Mouse (Mus musculus) CH12F3 (cell line): ENCODE measurements around the gene Atp6v1e2.

Source experiments
- in situ Hi-C: fragments of 300-500 bp; cut with MboI; formaldehyde crosslinking; loops from 2 replicates; pipeline ENCODE4 v1.14.3; 2020; ENCODE audit warnings: low sequenced_read_pairs

Atp6v1e2 gene

DNA sequence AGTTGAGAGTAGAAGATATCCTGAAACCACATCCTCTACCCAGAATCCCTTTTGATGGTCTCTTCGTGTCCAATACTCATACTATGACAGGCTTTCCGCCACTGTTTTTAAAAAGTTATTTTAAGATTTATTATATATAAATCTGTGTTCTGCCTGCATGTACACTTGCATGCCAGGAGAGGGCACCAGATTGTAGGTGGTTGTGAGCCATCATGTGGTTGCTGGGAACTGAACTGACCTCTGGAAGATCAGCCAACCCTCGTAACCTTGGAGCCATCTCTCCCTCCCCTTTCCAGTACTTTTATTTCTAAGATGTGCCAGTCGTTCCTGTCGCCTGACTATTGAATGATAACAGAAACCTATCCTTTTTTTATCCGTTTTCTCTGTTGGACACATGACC lies 28.9 kb downstream of the Atp6v1e2 start:
- in situ Hi-C loops = loop anchor here (10.0 kb wide), 1 partner anchor 126 kb away; no protein-coding TSS in a partner anchor

DNA sequence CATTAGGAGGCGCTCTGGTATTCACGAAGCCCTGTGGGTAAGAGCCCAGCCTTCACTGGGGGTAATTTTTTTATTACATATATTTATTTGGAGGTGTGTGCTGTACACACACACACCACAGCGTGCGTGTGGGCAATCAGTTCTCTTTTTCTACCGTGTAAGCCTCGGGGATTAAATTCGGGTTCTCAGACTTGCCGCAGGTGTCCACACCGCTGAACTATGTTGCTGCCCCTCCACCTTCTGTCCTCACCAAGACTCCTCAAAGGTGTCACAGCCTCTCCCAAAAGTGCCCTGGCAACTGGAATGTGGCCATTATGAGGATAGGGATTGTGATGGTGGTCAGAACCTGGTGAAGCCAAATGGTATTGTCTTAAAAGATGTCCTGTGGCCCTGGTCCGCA lies 30.6 kb downstream of the Atp6v1e2 start, which contains the start of gene Tmem247:
Gene Tmem247, plus strand, starts transcription at position 301 of the 400 bp plus-strand sequence.
- in situ Hi-C loops = loop anchor here (10.0 kb wide), 1 partner anchor 128 kb away; no protein-coding TSS in a partner anchor

DNA sequence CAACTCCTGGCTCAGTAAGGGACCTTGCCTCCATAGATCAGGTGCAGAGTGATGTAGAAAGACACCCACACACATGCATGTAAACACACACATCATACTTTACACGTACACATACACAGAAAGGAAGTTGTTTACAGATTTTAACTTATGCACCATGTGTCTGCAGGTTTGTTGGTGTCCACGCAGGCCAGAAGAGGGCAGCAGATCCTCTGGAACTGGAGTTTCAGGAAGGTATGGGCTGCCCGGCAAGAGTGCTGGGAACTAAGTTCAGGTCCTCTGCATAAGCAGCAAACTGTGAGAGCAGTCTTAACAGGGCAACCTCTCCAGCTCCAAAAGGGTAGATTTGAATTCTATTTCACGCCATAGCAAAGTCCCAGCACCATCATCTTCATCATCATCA lies 32.2 kb downstream of the Atp6v1e2 start:
- in situ Hi-C loops = loop anchor here (10.0 kb wide), 1 partner anchor 129 kb away; no protein-coding TSS in a partner anchor

DNA sequence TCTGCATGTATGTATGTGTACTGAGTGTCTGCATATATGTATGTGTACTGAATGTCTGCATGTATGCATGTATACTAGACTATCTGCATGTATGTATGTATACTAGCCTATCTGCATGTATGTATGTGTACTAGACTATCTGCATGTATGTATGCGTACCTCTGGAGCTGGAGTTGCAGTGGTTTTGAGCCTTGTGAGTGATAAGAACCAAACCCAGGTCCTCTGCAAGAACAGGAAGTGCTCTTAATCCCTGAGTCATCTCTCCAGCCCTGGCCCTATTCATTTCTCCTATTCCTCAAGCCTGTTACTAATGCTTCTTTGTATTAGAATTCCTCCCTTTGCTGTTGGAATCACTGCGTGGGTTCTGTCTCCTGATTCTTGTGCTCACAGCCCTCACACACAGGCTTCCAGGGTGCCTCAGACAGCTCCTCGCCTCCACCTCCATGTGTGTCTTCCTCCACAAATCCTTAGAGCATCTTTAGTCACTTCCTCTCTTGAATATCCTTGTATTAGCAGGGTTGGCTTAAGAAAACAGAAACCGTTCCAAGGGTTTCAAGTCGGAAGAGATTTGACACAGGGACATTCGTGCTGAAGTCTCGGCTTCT lies 34.6 kb downstream of the Atp6v1e2 start:
- in situ Hi-C loops = loop anchor here (10.0 kb wide), 1 partner anchor 132 kb away; no protein-coding TSS in a partner anchor

DNA sequence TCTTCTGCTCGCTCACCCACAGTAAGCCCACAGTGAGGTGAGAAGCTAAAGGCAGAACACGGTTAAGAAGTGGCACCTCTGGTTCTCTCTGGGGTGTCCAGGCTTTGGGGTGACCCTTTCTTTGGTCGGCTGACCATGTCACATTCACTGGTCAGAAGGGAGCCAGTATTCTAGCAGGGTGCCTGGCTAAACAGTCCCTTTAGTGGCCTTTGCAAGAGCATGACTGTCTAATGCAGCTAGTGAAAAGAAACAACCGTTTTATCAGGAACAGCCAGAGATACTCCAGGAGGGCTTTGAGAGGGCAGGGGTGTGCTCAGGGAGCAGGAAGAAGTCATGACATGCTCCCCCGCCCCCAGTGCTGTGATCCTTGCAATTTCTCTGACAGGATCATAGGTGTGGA lies 36.4 kb downstream of the Atp6v1e2 start:
- in situ Hi-C loops = loop anchor here (10.0 kb wide), 1 partner anchor 134 kb away; no protein-coding TSS in a partner anchor

DNA sequence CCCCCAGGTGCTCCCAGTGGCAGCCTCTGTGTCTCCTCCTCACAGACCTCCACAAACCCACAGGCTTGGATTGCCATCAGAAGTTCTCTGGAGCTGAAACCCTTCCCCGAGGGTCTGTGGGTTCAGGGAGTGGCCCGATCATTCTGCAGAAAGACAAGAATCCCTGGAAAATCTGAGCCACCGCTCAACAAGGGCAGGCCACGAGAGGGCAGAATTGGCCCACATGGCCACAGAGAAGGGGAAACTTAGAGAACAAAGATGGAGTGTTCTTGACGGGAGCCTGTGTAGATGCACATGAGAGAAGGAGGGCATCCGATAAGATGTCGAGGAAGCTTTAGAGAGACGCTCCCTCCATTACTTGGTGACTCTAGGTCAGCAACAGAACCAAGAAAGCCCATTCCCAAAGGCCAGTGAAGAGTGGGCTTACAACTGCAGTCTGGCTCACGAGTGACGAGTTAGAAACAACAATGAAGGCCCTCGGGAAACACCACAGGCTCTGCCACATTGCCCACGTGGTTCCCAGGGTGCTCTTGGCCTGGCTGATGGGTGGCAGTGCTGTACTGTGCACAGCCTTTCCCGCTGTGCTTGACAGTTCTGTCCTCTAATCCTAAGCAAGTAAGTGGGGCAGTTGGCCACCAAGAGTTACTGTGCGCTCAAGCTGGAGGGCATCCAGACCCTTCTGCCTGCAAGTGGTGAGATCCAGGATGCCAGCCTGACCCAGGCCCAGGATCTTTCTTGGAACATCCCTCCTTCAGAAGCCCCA lies 37.8 kb downstream of the Atp6v1e2 start:
- in situ Hi-C loops = loop anchor here (5.0 to 10.0 kb wide), 3 partner anchors 135 to 415 kb away; no protein-coding TSS in a partner anchor

DNA sequence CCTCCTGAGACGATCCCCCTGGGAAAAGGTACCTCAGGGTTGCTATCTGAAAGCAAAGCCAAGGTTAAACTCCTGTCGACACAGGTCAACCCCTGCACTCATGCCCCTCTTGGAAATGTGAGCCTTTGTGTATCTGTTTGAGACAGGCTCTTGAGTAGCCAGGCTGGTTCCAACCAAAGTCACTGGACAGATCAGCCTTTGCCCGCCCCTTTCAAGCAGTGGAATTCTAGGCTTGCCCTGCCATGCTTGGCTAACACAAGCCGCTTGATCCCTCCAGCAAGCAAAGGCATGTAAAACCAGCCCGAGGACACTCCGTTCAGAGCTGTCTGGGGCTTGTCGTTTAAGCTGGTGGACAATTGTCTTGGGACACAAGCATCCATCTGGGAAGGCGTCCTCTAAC lies 39.4 kb downstream of the Atp6v1e2 start:
- in situ Hi-C loops = loop anchor here (5.0 to 10.0 kb wide), 2 partner anchors 344 to 414 kb away; no protein-coding TSS in a partner anchor

DNA sequence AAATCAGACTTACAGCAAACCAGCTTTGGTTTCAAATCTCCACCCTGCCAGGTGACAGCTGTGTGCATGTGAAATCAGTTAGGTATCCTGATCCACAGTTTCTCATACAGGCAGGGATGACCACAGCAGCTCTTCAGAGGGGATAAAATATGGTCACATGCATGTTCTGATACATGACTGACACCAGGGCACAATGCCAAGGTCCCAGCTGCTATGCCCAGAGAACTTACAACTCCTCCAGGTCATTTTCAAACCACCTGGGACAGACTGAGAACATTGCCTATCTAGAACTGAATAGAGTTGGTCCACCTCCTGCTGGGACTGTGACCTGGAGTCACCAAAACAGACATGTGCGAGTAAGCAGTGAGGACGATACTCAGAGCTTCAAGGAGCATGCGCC lies 40.6 kb downstream of the Atp6v1e2 start:
- in situ Hi-C loops = loop anchor here (5.0 to 10.0 kb wide), 2 partner anchors 345 to 412 kb away; no protein-coding TSS in a partner anchor

DNA sequence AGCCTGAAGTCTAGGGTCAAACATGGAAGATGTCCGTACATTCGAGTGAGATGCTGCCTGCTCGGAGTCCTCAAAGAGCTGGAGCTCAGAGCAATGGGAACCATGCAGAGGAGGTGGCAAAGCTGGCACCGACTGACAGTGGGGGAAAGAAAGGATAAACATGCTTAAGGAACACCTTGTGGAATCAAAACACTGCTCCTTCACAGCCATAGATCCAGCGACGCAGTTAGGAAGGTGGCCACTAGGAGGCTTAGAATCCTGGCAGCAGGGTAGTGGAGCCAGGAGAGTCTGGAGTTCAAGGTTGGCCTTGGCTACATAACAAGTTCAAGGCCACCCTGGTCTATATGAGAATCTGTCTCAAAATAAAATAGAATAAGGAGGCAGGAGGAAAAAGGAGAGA lies 41.1 kb downstream of the Atp6v1e2 start:
- in situ Hi-C loops = loop anchor here (5.0 to 10.0 kb wide), 2 partner anchors 346 to 412 kb away; no protein-coding TSS in a partner anchor

DNA sequence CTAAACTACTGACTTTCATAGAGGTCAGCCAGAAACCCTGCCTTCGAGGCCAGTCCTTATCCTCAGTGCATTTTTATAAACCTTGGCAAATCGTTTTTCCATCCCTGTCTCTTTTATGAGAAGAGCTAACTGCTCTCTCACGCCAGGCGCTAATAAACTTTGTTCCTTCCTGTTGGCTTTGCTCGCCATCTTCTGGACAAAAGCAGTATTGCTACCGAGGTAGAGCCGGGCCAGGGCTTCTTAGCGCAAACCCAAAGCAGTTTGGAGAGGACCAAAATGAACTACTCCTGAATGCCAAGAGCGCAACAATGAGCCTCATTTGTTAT lies 41.6 kb downstream of the Atp6v1e2 start:
- in situ Hi-C loops = loop anchor here (5.0 to 10.0 kb wide), 2 partner anchors 346 to 411 kb away; no protein-coding TSS in a partner anchor

DNA sequence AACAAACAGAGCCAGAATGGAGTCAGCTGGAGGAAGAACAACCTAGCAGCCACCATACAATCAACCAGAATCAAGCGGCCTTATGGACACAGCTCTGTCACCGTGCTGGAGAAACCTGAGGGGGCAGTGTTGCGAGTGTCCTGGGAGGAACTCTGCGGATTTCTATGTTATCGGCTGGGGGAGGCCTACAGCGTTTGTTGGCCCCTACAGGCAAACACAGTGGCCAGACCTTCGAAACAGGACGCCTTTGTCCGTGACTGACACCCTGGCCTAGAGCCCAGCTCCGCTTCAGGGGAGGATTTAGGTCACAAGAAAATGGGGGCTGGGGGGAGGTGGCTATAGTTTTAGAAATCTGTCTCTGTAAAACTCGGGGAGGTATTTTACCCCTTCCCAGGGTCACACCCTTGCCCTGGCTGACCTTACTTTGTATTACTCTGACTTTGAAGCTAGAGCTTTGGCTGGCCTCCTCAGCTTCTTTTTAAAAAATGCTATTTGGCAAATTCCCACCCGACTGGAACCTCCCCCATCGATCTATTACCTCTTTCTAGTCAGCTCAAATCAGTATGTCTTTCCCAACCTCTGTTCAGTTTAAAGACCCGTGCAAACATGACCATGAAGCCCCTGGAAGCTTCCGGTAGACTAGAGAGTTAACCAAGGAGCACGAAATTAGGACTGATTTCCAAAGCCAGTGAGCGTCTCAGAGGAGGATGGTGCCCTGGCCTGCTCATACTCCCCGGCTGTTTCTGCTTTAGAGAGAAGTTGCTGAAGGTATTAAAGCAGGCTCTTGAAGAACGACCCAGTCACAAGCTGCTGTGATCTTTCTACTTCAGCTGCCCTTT lies 42.2 kb downstream of the Atp6v1e2 start:
- in situ Hi-C loops = loop anchor here (5.0 to 10.0 kb wide), 2 partner anchors 347 to 411 kb away; no protein-coding TSS in a partner anchor

DNA sequence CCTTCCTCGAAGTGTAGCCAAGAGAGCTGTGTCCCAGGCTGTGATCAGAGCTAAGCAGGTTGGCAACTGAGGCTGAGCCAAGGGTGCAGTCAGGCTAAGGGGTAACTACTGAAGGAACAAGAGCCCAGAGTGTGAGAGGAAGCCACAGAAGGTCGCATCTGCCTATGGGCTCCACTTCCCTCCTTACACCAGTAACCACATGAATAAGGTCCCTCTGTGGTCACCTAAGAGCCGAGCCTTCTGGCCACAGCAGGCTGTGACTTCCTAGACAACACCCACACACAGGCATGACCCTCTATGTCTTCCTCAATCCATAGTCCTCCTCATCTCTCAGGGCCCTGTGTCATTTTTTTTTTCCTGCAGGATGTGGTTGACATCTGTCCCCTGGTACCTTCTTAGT lies 43.5 kb downstream of the Atp6v1e2 start:
- in situ Hi-C loops = loop anchor here (10.0 kb wide), 1 partner anchor 409 kb away; no protein-coding TSS in a partner anchor

DNA sequence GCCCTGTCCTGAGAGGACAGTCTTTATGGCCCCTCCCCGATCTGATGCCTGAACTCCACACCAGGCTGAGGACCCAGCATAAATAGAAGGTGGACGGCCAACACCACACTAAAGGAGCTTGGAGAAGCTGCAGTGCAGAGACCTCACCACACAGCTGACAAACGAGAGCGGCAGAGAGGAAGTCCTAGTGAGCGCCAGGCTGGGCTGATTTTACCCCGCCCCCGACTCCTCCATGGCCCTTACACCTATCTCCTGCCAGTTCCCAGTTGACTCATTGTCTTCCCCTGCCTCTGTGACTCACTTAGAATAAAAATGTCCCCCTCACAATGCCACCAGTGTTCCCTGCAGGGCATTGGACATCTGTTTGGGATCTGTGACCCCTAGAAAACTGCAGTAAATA lies 44.1 kb downstream of the Atp6v1e2 start:
- in situ Hi-C loops = loop anchor here (10.0 kb wide), 1 partner anchor 409 kb away; no protein-coding TSS in a partner anchor

DNA sequence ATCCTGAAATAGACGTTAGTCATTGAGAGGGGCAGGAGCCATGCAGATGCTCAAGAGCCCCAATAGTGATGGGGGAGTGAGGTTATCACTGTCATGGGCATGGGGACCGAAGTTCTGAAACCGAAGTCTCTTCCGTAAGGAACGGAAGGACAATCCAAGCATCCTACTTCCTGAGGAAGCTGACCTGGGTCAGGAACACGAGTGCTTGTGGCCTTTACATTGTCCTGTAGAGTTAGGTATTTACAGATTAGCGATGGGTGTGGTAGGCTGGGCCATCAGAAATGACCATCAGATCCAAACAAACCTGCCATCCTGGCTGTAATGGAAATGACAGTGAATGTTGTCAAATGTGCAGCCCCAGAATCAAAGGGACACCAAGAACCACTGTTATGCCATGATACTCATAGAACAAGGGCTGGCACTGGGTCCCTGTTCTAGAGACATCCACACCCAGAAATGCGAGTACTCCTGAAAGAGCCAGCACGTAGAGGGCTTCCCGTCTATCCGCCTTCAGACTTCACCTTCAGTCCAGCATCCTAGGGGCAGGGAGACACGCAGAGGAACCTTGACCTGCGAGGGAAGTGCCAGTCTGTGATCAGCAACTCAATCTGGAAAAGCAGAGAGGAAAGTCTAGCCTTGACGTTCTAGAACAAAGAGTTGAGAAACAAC lies 45.2 kb downstream of the Atp6v1e2 start:
- in situ Hi-C loops = loop anchor here (10.0 kb wide), 1 partner anchor 408 kb away; no protein-coding TSS in a partner anchor

DNA sequence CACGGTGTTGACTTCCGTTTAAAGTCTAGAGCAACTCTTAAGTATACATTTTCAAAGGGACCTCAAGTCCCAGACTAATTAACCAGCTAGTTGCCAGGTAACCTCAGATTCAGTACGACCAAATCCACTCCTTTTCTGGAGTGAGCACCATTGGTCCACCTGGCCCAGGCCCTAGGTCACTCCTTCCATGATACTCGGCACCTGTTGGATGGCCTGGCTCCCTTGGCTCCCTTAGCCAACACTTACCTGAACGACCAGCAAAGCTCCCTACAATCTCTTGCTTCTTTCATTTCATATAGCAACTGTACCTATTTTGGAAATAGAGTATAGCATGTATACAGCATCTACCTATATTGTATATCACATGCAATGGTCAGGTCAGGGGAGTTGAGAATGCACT lies 47.1 kb downstream of the Atp6v1e2 start:
- in situ Hi-C loops = loop anchor here (10.0 kb wide), 1 partner anchor 406 kb away; no protein-coding TSS in a partner anchor

DNA sequence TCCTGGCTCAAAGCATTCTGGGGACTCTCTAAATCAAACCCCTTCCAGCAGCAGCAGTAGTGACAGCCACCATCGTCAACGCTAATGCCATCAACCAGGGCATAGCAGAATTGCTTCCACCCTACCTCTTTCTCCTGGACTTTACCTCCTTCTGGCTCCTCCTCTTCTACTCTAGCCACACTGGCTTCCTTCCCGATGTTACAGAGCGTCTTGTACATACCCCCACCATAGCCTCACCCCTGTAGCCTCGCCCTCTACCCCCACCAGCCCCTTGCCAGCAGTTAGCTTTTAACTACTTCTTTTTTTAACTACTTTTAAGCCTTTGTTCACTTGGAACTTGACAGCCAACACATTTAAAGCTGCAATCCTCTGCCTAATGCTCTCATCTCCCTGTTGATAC lies 47.9 kb downstream of the Atp6v1e2 start:
- in situ Hi-C loops = loop anchor here (10.0 kb wide), 1 partner anchor 405 kb away; no protein-coding TSS in a partner anchor

DNA sequence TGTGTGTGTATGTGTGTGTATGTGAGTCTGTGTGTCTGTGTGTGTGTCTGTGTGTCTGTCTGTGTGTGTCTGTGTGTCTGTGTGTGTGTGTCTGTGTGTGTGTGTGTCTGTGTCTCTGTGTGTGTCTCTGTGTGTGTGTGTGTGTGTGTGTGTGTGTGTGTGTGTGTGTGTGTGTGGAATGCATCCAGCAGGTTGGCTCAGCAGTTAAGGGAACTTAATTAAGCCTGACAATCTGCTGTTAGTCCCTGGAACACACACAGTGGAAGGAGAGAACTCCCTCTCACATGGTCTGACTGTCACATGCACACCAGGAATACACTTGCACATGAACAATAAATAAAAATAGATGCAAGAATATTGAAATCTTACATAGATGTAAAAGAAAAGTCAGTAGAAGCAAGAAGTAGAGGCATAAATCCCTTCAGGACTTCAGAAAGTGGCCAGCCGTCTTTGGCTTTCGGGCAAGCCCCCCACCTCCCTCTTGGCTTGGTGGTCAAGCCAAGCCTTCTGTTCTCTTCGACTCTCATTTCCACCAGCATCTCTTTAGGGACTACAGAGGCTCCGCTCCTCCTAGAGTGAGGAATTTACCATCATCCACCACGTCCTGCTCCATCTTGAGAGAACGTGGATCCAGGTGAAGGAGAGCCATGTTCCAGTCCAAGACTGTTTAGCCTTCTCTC lies 50.1 kb downstream of the Atp6v1e2 start:
- in situ Hi-C loops = no loop called here

DNA sequence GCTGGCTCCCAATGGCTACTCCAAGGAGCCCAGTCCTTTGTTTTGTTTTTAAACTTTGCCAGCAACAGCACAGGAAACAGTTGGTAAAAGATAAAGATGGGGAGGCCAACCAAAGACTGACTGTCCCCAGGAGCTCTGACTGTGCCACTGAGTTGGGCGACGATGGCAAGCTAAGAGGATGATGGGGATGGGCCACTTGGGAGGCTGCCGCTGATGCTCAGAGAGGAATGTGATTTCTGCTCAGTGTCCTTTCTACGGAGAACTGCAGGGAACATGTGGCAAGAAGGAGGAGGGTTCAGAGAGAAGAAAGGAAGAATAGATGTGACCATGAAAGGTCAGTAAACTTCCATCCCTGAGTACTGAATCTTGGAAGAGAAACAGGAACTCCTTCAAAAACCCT lies 52.5 kb downstream of the Atp6v1e2 start:
- in situ Hi-C loops = no loop called here
